Mouse (Mus musculus): ENCODE measurements around the gene Nav2.

Nav2 gene

GRCm38 (mm10) chr7:49273907-49274656, 365.6 kb downstream of the Nav2 start:
- no peaks in the 10 kb centered on the region for H3K36me3 ChIP-seq (ENCODE audit: insufficient read depth, low read length)
- H3K9me3 ChIP-seq (ENCODE audit: low read length): no peaks in the 10 kb centered on the region
- 0 out of 2 replicates have a peak, but pooled peaks cover 2% of the 10 kb centered on the region for H3K27me3 ChIP-seq (ENCODE audit: insufficient read depth, low read length)
- peaks cover 9% of the 10 kb centered on the region for H3K4me1 ChIP-seq (replicated peaks; ENCODE audit: low read depth, low read length)
- TF ChIP-seq CTCF (conservative IDR thresholded peaks at IDR 0.05; ENCODE audit: low read length) (no peak), POU5F1 (IDR thresholded peaks at IDR 0.05; ENCODE audit: borderline replicate concordance, low read length) (no peak), NANOG (IDR thresholded peaks at IDR 0.05; ENCODE audit: borderline replicate concordance, low read length) (no peak)
- H3K4me3 ChIP-seq (replicated peaks; ENCODE audit: low read length): no peak overlapping the region

- Histone ChIP-seq H3K27me3 (ENCODE audit: insufficient read depth, low read length) (0 out of 2 replicates have a peak, but pooled peaks cover 2% of the 10 kb centered on the region), H3K36me3 (ENCODE audit: insufficient read depth, low read length) (no peaks in the 10 kb centered on the region), H3K9me3 (ENCODE audit: low read length) (no peaks in the 10 kb centered on the region), H3K4me3 (replicated peaks; ENCODE audit: low read length) (no peak overlapping the region), H3K4me1 (replicated peaks; ENCODE audit: low read depth, low read length) (peaks cover 9% of the 10 kb centered on the region)
- TF ChIP-seq POU5F1 (IDR thresholded peaks at IDR 0.05; ENCODE audit: borderline replicate concordance, low read length) (no peak), CTCF (conservative IDR thresholded peaks at IDR 0.05; ENCODE audit: low read length) (no peak), NANOG (IDR thresholded peaks at IDR 0.05; ENCODE audit: borderline replicate concordance, low read length) (no peak)
These were observed 366.2 kb downstream of the Nav2 start for GRCm38 (mm10) chr7:49274676-49275075.

- H3K36me3 ChIP-seq (ENCODE audit: insufficient read depth, low read length): no peaks in the 10 kb centered on the region
- no peaks in the 10 kb centered on the region for H3K9me3 ChIP-seq (ENCODE audit: low read length)
- no peak for TF ChIP-seq NANOG (IDR thresholded peaks at IDR 0.05; ENCODE audit: borderline replicate concordance, low read length)
- TF ChIP-seq CTCF (conservative IDR thresholded peaks at IDR 0.05; ENCODE audit: low read length): no peak
- TF ChIP-seq POU5F1 (IDR thresholded peaks at IDR 0.05; ENCODE audit: borderline replicate concordance, low read length): no peak
- 0 out of 2 replicates have a peak, but pooled peaks cover 2% of the 10 kb centered on the region for H3K27me3 ChIP-seq (ENCODE audit: insufficient read depth, low read length)
- no peak overlapping the region for H3K4me3 ChIP-seq (replicated peaks; ENCODE audit: low read length)
- H3K4me1 ChIP-seq (replicated peaks; ENCODE audit: low read depth, low read length): peaks cover 9% of the 10 kb centered on the region
These were observed 367.6 kb downstream of the Nav2 start for GRCm38 (mm10) chr7:49276163-49276562.

GRCm38 (mm10) chr7:49277685-49278084, 369.2 kb downstream of the Nav2 start:
- 0 out of 2 replicates have a peak, but pooled peaks cover 2% of the 10 kb centered on the region for H3K27me3 ChIP-seq (ENCODE audit: insufficient read depth, low read length)
- no peaks in the 10 kb centered on the region for H3K9me3 ChIP-seq (ENCODE audit: low read length)
- H3K4me3 ChIP-seq (replicated peaks; ENCODE audit: low read length): no peak overlapping the region
- TF ChIP-seq POU5F1 (IDR thresholded peaks at IDR 0.05; ENCODE audit: borderline replicate concordance, low read length): no peak
- TF ChIP-seq NANOG (IDR thresholded peaks at IDR 0.05; ENCODE audit: borderline replicate concordance, low read length): no peak
- no peak for TF ChIP-seq CTCF (conservative IDR thresholded peaks at IDR 0.05; ENCODE audit: low read length)
- no peaks in the 10 kb centered on the region for H3K36me3 ChIP-seq (ENCODE audit: insufficient read depth, low read length)
- H3K4me1 ChIP-seq (replicated peaks; ENCODE audit: low read depth, low read length): peaks cover 8% of the 10 kb centered on the region

GRCm38 (mm10) chr7:49278531-49278930, 370.0 kb downstream of the Nav2 start:
- no peaks in the 10 kb centered on the region for H3K9me3 ChIP-seq (ENCODE audit: low read length)
- H3K4me1 ChIP-seq (replicated peaks; ENCODE audit: low read depth, low read length): peaks cover 2% of the 10 kb centered on the region; the same call in 1 of the 2 replicates
- TF ChIP-seq POU5F1 (IDR thresholded peaks at IDR 0.05; ENCODE audit: borderline replicate concordance, low read length): no peak
- no peak for TF ChIP-seq CTCF (conservative IDR thresholded peaks at IDR 0.05; ENCODE audit: low read length)
- no peak for TF ChIP-seq NANOG (IDR thresholded peaks at IDR 0.05; ENCODE audit: borderline replicate concordance, low read length)
- H3K27me3 ChIP-seq (ENCODE audit: insufficient read depth, low read length): 0 out of 2 replicates have a peak, but pooled peaks cover 1% of the 10 kb centered on the region
- no peak overlapping the region for H3K4me3 ChIP-seq (replicated peaks; ENCODE audit: low read length)
- H3K36me3 ChIP-seq (ENCODE audit: insufficient read depth, low read length): no peaks in the 10 kb centered on the region

GRCm38 (mm10) chr7:49280427-49280826, 371.9 kb downstream of the Nav2 start:
- Histone ChIP-seq H3K4me1 (replicated peaks; ENCODE audit: low read depth, low read length) (peaks cover 12% of the 10 kb centered on the region), H3K4me3 (replicated peaks; ENCODE audit: low read length) (no peak overlapping the region), H3K9me3 (ENCODE audit: low read length) (no peaks in the 10 kb centered on the region), H3K36me3 (ENCODE audit: insufficient read depth, low read length) (no peaks in the 10 kb centered on the region), H3K27me3 (ENCODE audit: insufficient read depth, low read length) (no peaks in the 10 kb centered on the region)
- TF ChIP-seq NANOG (IDR thresholded peaks at IDR 0.05; ENCODE audit: borderline replicate concordance, low read length) (no peak), POU5F1 (IDR thresholded peaks at IDR 0.05; ENCODE audit: borderline replicate concordance, low read length) (no peak), CTCF (conservative IDR thresholded peaks at IDR 0.05; ENCODE audit: low read length) (no peak)

GRCm38 (mm10) chr7:49282446-49282845, 373.9 kb downstream of the Nav2 start:
- H3K4me1 ChIP-seq (replicated peaks; ENCODE audit: low read depth, low read length): peaks cover 12% of the 10 kb centered on the region
- no peaks in the 10 kb centered on the region for H3K36me3 ChIP-seq (ENCODE audit: insufficient read depth, low read length)
- no peaks in the 10 kb centered on the region for H3K27me3 ChIP-seq (ENCODE audit: insufficient read depth, low read length)
- TF ChIP-seq CTCF (conservative IDR thresholded peaks at IDR 0.05; ENCODE audit: low read length): no peak
- no peak for TF ChIP-seq NANOG (IDR thresholded peaks at IDR 0.05; ENCODE audit: borderline replicate concordance, low read length)
- no peak for TF ChIP-seq POU5F1 (IDR thresholded peaks at IDR 0.05; ENCODE audit: borderline replicate concordance, low read length)
- no peaks in the 10 kb centered on the region for H3K9me3 ChIP-seq (ENCODE audit: low read length)
- no peak overlapping the region for H3K4me3 ChIP-seq (replicated peaks; ENCODE audit: low read length)

GRCm38 (mm10) chr7:49283507-49284361, 375.2 kb downstream of the Nav2 start:
- no peaks in the 10 kb centered on the region for H3K36me3 ChIP-seq (ENCODE audit: insufficient read depth, low read length)
- H3K4me1 ChIP-seq (replicated peaks; ENCODE audit: low read depth, low read length): peaks cover 20% of the 10 kb centered on the region
- TF ChIP-seq POU5F1 (IDR thresholded peaks at IDR 0.05; ENCODE audit: borderline replicate concordance, low read length): no peak
- TF ChIP-seq NANOG (IDR thresholded peaks at IDR 0.05; ENCODE audit: borderline replicate concordance, low read length): no peak
- no peak for TF ChIP-seq CTCF (conservative IDR thresholded peaks at IDR 0.05; ENCODE audit: low read length)
- no peaks in the 10 kb centered on the region for H3K9me3 ChIP-seq (ENCODE audit: low read length)
- no peaks in the 10 kb centered on the region for H3K27me3 ChIP-seq (ENCODE audit: insufficient read depth, low read length)
- no peak overlapping the region for H3K4me3 ChIP-seq (replicated peaks; ENCODE audit: low read length)

Measured in E14TG2a.4 (cell line).